Comparison of ENCODE assay signal across 12 mouse cellular contexts in the genomic region with DNA sequence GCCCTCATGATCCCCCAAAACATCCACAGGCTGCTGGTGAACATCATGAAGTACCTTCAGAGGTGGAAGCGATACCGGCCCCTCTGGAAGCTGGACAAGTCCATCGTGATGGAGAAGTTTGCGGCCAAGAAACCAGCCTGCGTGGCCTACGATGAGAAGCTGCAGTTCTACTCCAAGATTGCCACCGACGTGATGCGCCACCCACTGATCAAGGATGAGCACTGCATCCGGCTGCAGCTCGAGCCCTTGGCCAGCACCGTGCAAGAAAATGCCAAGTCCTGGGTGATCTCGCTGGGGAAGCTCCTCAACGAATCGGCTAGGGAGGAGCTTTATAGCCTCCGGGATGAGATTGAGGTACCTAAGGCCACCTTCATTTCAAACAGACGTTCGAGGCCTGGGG. TPM values are rescaled to one million over a fixed set of nuclear protein-coding genes. Genes with fewer than 3 reads are reported as not detected.
DNase-seq lines count a peak whose midpoint lies in the region; TF ChIP-seq lines count a peak whose summit lies in the region.
"Had no signal": no experiment of that assay in that cellular context is flagged by ENCODE, and none has a peak within 500 bp of the region (broad histone marks: within the 10 kb centered on the region; RNA-seq: fewer than 3 reads in every experiment).

No protein-coding gene starts in this region.

- TF ChIP-seq POLR2A in cerebellum, adult 2 months (IDR thresholded peaks at IDR 0.05; ENCODE audit: borderline replicate concordance, insufficient read depth, low read length) = no peak
- TF ChIP-seq POLR2A in cortical plate, adult 2 months (IDR thresholded peaks at IDR 0.05; ENCODE audit: extremely low read depth, insufficient read depth, low read length) = no peak

- no peak overlapping the region for H3K27ac ChIP-seq in cerebellum, adult 2 months (ENCODE audit: insufficient read depth, low read length)
- H3K27ac ChIP-seq in cortical plate, adult 2 months (ENCODE audit: insufficient read depth, low read length) = no peak overlapping the region
- H3K27ac ChIP-seq: embryonic facial prominence, embryonic 15.5 days; macrophage; neural tube, embryonic 12.5 days had no signal

- no peak for DNase-seq in cerebellum, adult 2 months
- DNase-seq in cerebellum, postnatal 4 days (ENCODE audit: low spot score in 2 of 2) = no peak
- DNase-seq in layer of hippocampus, postnatal 10 days (ENCODE audit: low spot score in 2 of 2) = peak; percentile 10 to 25
- DNase-seq in layer of hippocampus, adult 9-11 months = no peak
- no peak for DNase-seq in MN1 (ENCODE audit: low spot score)
- DNase-seq in spleen, postnatal 4 days (ENCODE audit: low spot score in 2 of 2) = no peak
- DNase-seq: gastrocnemius, postnatal 25 days had no signal

- H3K79me3 ChIP-seq in C2C12 (ENCODE audit: low read depth) = no peaks in the 10 kb centered on the region

- no peaks in the 10 kb centered on the region for H3K4me1 ChIP-seq in cerebellum, adult 2 months (ENCODE audit: control insufficient read depth, insufficient read depth, low read length)
- no peaks in the 10 kb centered on the region for H3K4me1 ChIP-seq in cortical plate, adult 2 months (ENCODE audit: control insufficient read depth, insufficient read depth, low read length)
- H3K4me1 ChIP-seq: embryonic facial prominence, embryonic 15.5 days; neural tube, embryonic 12.5 days had no signal

- H3K27me3 ChIP-seq in cerebellum, adult 2 months (ENCODE audit: control insufficient read depth, insufficient read depth, low read length) = no peaks in the 10 kb centered on the region
- peaks cover 8% of the 10 kb centered on the region for H3K27me3 ChIP-seq in C2C12 (ENCODE audit: control insufficient read depth, insufficient read depth, insufficient read length)
- H3K27me3 ChIP-seq: embryonic facial prominence, embryonic 15.5 days; neural tube, embryonic 12.5 days had no signal

- no peak overlapping the region for H3K4me3 ChIP-seq in cerebellum, adult 2 months (replicated peaks; ENCODE audit: insufficient read depth, low read depth, low read length)
- H3K4me3 ChIP-seq in C2C12 (ENCODE audit: insufficient read depth, poor library complexity, severe bottlenecking) = no peak overlapping the region
- H3K4me3 ChIP-seq in cortical plate, adult 2 months (ENCODE audit: insufficient read depth, low read length) = no peak overlapping the region
- H3K4me3 ChIP-seq: embryonic facial prominence, embryonic 15.5 days; neural tube, embryonic 12.5 days had no signal

- TF ChIP-seq CTCF in cerebellum, adult 2 months (IDR thresholded peaks at IDR 0.05; ENCODE audit: borderline replicate concordance, insufficient read depth, low read depth, low read length) = peak; percentile 24; the same call in 1 of the 2 replicates
- TF ChIP-seq CTCF in C2C12 (IDR thresholded peaks at IDR 0.05; ENCODE audit: control insufficient read depth, insufficient read depth, insufficient read length) = peak; percentile 23
- peak; percentile 42 for TF ChIP-seq CTCF in cortical plate, adult 2 months (IDR thresholded peaks at IDR 0.05; ENCODE audit: extremely low read depth, insufficient read depth, low read length)

- H3K36me3 ChIP-seq in C2C12 (ENCODE audit: control insufficient read depth, insufficient read depth) = no peaks in the 10 kb centered on the region
- H3K36me3 ChIP-seq: embryonic facial prominence, embryonic 15.5 days; neural tube, embryonic 12.5 days had no signal

- no peak overlapping the region for H3ac ChIP-seq in C2C12 (ENCODE audit: control insufficient read depth, insufficient read length, low read depth)

- no peaks in the 10 kb centered on the region for H3K79me2 ChIP-seq in C2C12 (ENCODE audit: control insufficient read depth, insufficient read depth)

- WGBS in cerebellum, adult 2 months = 59% methylated on average over 18 of the region's 18 CpGs

TF ChIP-seq in C2C12, 6 proteins besides CTCF, POLR2A, EP300 and RAD21:
- TF ChIP-seq MYOG (IDR thresholded peaks at IDR 0.05; ENCODE audit: control insufficient read depth, extremely low read depth, insufficient read length) = no peak
- TF ChIP-seq MYOD1 (IDR thresholded peaks at IDR 0.05; ENCODE audit: control insufficient read depth, insufficient read length, low read depth) = no peak
- no peak for TF ChIP-seq CEBPB (IDR thresholded peaks at IDR 0.05; ENCODE audit: low read depth)

RNA-seq across cellular contexts. Expression of a gene that starts 36.1 kb away (rescaled TPM):
- polyA plus RNA-seq in cerebellum, adult 2 months (2012; rRNA removed) = 0.33 and 0.49 TPM in 2 replicates
- total RNA-seq in layer of hippocampus, postnatal 10 days (2021) = under 1 TPM; 0.54 to 0.78 TPM
- 0.04 TPM for polyA plus RNA-seq in C2C12 (2012; fragmentation: generic; extraction: Trizol)
- polyA plus RNA-seq in cortical plate, adult 2 months (2012; rRNA removed) = 0.66 and 0.77 TPM in 2 replicates
- polyA plus RNA-seq: macrophage had no signal

Comparison
In these comparisons a context has a peak if more than half of its experiments do, and no peak if none do; other contexts are left out.
1. DNase-seq: peak in layer of hippocampus, postnatal 10 days (2 of 2); none in cerebellum, adult 2 months (0 of 2), cerebellum, postnatal 4 days (0 of 2), layer of hippocampus, adult 9-11 months (single experiment), MN1 (single experiment) and spleen, postnatal 4 days (0 of 2).
2. Peak in every context shown above with its lines, with median percentiles within 50 percentile points of each other: CTCF ChIP-seq.